Mouse (Mus musculus) hindbrain, embryonic 10.5 days (tissue): Measurements from ENCODE around the gene Mettl5. TPM values are rescaled to one million over a fixed set of nuclear protein-coding genes. Genes with fewer than 3 reads are reported as not detected.

Source experiments
- polyA plus RNA-seq: library from polyadenylated mRNA; unstranded; fragments of >200 nt; fragmentation: Nextera tagmentation; extraction: Ambion mirVana; gene quantifications from 2 replicates; pipeline ENCODE4 v1.2.1, GENCODE M21; 2016

The Mettl5 gene
- polyA plus RNA-seq, 1 experiment from 2014 or later, result 39.0 TPM

Other genes with a start within 250 kb of the Mettl5 start
- gene Bbs5, start 238.4 kb downstream of the Mettl5 start, polyA plus RNA-seq, result 17.0 and 17.2 TPM in 2 replicates
- 0.29 TPM in 2 replicates for gene Klhl41, start 215.5 kb downstream of the Mettl5 start, polyA plus RNA-seq
- 14.5 and 17.7 TPM in 2 replicates for gene Fastkd1, start 172.1 kb downstream of the Mettl5 start, polyA plus RNA-seq
- 78.0 and 128 TPM in 2 replicates for gene Ppig, start 163.1 kb downstream of the Mettl5 start, polyA plus RNA-seq
- gene Ccdc173, start 96.0 kb downstream of the Mettl5 start, polyA plus RNA-seq, result 3.0 and 4.0 TPM in 2 replicates
- 28.3 and 30.4 TPM in 2 replicates for gene Phospho2, start 96.0 kb downstream of the Mettl5 start, polyA plus RNA-seq
- 23.1 and 23.2 TPM in 2 replicates for gene Klhl23, start 63.7 kb downstream of the Mettl5 start, polyA plus RNA-seq
- 215 and 355 TPM in 2 replicates for gene Ssb, start 24.1 kb downstream of the Mettl5 start, polyA plus RNA-seq
- 10.9 and 13.6 TPM in 2 replicates for gene Ubr3, start 11.6 kb upstream of the Mettl5 start, polyA plus RNA-seq
- gene Myo3b, start 153.5 kb upstream of the Mettl5 start, polyA plus RNA-seq, result not detected in 2 replicates